Mouse (Mus musculus) cerebellum, adult (tissue): Measurements from ENCODE around the gene Sertad4.

Experiments
- ATAC-seq: cut with Nextera tagmentation; 2 replicates; pipeline ENCODE4 v1.9.2; 2017; ENCODE audit warnings: mild to moderate bottlenecking, moderate library complexity, mixed read lengths; ENCODE audit not compliant: insufficient number of reproducible peaks, low FRiP score, low TSS enrichment

Sertad4 gene

DNA sequence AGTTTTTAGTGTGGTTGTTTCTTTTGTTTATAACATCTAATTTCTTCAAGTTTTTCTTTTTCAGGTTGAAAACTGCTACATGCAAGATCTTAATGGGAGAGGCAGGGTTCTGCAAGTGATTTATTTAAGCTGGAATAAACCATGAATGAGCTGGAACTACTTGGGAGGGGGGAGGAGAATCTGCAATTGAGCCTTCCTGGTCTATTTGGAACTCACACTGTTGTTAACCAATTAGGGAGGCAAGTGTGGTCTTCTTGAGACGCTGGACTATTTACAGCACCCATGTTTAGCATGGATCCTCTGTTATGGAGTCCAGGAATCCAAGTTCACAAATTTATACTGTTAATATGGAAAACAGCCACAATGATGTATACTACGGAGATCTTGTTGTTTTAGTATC lies 2.1 kb downstream of the Sertad4 start:
- no peak for ATAC-seq

DNA sequence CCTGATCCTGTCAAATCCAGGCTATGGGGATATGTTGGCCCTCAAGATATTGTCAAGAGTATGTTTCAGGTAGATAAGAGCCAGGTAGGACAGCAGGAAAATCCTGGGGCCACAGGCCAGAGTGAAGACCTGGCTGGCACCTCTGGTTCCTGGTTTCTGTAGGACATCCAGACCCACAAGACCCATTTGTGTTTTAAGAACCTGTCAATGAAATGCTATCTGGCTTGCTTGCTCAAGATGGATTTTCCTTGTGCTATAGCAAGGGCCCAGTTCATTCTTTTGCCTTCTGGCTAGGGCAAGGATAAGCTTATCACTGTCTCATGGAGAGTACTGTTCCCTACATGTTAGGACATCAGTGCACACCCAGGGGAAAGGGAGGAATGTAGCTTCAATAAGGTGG lies 3.5 kb downstream of the Sertad4 start:
- no peak for ATAC-seq

DNA sequence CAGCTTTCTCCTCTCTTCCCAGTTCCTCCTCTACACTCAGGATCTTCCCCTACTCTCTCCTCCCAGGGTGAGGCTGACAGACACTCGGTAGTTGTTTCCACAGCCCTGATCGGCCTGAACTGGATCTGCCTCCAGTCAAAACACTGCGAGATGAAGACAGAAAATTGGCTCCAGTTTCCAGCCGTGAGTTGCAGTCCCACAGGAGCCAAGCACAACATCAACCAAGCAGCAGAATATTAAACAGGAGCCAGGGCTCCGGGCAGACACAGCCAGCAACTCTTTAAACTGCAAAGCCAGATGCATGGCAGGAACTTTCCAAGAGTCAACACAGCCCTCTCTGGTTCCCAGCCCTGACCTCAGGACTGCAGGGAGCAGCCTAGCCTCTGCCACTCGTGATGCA lies 3.9 kb downstream of the Sertad4 start:
- ATAC-seq, result no peak

DNA sequence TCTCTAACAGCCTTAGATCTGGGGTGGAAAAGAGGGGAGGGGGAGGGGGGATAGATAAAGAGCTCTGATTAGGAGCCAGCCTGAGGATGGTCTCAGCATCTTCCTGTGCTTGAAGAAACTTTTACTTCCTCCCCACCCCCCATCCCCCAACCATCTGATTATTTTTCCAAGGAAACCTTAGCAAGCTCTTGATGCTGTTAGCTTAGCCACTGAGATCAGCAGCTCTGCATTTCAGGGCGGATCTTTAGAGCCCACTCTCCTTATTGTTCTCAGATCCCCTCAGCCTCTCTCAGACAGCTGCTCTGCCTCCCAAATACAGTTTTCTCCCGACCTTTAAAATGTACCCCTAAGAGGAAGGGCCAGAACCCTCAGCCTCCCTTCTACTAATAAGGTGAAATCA lies 4.4 kb downstream of the Sertad4 start:
- no peak for ATAC-seq

DNA sequence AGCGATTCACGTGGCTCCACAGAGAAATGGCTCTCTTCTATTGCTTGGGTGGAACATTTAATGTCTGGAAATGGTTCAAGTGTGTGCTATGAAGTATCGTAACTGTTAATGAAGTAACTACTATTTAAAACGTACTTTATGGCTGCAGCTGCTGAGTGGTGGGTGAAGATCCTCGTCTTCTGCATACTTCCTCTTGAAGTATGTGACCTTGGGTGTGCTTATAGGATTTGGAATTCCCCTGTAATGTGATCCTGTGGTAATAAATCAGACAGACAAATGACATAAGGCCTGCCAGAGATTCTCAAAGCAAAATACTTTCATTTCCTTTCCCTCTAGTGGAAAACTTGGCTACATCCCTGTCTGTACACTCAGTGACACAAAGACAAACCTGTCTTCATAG lies 5.9 kb downstream of the Sertad4 start:
- ATAC-seq, result no peak

DNA sequence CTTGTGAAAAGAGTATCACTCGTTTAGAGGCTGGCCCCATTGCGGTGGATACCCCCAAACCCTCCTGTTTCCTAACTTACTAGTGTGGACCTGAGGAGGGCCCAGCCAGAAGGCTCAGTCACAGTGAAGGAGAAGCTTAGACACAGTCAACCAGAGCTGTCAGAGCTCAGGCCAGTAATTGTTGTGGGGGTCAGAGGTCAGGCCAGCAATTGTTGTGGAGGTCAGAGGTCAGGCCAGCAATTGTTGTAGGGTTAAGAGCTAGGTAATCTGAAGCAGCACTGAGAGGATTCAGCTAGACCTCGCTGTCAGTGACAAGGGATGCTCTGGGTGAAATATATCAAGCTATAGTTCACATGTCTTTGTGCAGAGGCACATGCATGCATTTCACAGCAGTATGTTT lies 8.3 kb downstream of the Sertad4 start:
- ATAC-seq, result no peak

DNA sequence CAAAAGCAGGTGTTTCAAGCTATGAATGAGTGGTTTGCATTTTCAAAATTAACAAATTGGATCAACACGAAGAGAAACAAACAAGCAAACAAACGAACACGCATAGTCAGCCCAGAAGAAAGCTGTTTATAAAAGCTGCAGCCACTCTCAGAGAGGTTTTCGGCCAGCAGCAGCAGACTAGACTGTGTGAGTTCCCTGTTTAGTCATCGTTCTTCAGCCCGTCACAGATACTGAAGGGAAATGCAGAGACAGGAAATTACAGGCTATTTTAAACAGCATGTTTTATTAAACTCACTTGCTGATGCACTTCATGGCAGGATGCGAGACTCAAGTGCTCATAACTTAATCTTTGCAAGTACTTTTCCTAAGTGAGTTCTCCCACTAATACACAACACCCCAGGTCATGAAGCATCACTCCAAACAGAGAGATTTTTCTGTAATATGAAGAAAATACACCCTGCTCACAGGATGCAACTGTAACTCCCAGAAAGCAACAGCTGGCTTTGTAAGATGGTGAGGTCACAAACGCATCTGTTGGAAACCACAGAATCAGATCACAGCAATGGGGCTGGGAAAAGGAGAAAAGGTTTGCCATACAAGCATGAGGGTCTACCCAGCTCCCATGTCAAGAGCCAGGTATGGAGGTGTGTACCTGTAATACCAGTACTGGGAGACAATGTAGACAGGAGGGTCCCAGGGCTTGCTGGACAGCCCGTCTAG lies 14.3 kb downstream of the Sertad4 start:
- no peak for ATAC-seq

DNA sequence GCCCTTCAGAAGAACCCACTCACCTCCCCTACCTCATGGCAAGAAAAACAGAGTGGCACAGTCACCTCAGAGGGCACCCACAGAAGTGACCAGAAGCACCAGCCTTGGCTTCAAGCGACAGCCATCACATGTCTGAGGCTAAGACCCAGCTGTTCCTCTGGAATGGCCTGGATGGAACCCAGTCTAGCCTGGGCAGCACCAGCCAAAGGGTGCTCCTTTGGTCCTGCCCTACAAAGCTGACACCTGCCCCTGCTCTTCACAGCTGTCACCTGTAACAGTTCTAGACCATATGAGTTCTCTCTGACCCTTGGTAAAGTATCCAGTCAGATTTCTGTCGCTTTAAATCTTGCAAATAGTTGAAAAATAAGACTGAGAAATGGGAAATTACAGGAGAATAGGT lies 14.9 kb downstream of the Sertad4 start:
- no peak for ATAC-seq

DNA sequence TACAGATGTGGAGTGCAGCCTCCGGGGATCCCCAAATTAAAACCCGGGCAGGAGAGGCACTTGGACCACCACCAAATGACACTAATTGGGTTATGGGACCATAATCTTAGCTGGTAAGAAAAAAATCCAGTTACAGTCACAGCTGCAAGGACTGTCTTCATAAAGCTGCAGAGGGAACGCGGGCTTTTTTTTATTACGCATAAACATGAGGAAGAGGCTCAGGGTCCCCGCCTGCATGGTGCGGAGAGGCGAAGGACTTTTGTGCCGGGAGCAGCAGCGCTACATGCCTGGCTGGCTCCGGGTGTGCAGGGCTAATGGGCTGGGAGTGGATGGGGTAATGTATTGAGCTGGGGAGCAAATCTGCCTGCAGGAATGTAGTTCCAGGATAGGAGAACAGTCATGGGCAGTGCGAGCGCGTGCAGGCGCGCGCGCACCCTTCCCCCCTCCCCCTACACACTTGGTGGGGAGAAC lies 20.3 kb downstream of the Sertad4 start:
- ATAC-seq, result peak; percentile 59

- peak; percentile 76 for ATAC-seq
Measured at GRCm38 (mm10) chr1:192834361-192835210, 21.0 kb downstream of the Sertad4 start.

DNA sequence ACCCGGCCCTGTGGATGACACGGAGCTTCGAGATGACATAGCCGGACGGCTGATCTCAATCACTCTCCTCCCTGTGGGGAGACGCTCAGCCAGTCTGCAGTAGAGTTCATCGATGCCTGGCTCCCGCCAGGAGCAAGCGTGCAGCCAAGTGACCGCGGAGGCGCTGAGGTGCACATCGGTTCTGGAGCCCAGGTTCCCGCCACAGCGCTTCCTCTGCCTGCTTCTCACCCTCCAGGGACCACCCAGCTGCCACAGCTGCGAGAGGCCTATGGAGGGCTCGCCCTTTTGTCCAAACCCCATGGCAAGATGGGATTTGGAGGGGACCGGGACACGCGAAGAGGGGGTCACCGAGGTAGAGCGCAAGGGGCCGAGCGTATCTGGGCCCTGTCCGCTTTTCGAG lies 22.0 kb downstream of the Sertad4 start:
- ATAC-seq, result no peak

DNA sequence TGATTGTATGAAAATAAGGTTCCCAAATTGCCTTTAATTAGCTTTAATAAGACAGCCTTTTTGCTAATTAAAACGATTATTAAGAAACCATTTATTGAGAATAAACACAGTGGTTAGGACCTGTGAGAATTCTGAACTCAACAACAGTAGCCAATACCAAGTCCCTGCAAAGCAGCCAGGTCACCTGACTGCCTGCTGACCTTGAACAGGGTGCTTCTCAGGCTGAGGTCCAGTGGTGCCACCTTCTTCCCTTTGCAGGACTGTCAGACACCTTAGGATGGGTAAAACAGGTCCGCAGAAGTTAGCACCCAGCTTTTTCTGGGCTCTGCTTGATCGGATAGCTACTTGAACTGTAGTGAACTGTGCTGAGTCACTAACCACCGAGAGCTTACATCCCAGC lies 22.5 kb downstream of the Sertad4 start:
- no peak for ATAC-seq

DNA sequence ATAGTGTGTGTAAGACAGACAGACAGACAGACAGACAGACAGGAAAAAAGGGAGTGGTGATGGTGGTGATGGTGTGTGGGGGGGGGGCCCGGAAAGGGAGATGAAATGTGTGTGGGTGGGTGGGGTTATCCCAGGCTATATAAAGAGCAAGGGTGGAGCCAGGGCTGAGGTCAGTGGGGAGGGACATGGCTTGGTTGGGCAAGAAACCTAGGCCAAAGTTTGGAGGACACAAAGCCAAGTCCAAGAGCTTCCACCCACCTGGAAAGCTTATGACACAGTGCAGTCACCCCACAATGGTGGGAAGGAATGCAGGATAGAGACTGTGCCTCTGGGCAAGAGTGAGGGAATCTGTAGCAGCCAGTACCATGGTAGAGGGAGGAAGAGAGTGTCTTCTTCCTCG lies 23.2 kb downstream of the Sertad4 start:
- no peak for ATAC-seq

DNA sequence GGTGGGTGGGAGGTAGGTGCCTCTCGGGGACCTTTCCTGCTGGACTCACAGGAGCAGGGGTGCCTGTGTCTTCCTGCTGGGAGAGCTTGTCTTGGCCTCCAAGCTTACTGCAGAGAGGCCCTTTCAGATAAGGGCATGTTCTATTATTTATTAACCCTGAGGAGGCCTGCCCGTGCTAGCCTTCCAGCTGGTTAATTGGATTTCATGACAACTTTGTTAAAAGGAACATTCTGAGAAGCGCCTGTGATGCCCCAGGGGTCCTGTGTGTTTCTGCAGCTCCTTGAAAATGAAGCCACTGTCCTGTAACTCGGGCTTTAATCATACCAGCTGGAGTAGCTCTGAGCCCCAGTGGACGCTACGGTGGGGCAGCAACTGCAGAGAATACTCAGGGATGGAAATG lies 25.1 kb downstream of the Sertad4 start:
- ATAC-seq, result no peak

GRCm38 (mm10) chr1:192828928-192829327 lies 26.6 kb downstream of the Sertad4 start:
- no peak for ATAC-seq

- no peak for ATAC-seq
Measured at GRCm38 (mm10) chr1:192827955-192828354, 27.6 kb downstream of the Sertad4 start.

GRCm38 (mm10) chr1:192825746-192826145 lies 29.8 kb downstream of the Sertad4 start:
- ATAC-seq, result no peak

- ATAC-seq, result 0 out of 2 replicates have a peak, but pooled peaks have one; percentile 13
Measured at GRCm38 (mm10) chr1:192822652-192823525, 32.7 kb downstream of the Sertad4 start.

GRCm38 (mm10) chr1:192822309-192822651 lies 33.3 kb downstream of the Sertad4 start:
- ATAC-seq, result 0 out of 2 replicates have a peak, but pooled peaks have one; percentile 27

GRCm38 (mm10) chr1:192818334-192818733 lies 37.2 kb downstream of the Sertad4 start:
- ATAC-seq, result no peak

DNA sequence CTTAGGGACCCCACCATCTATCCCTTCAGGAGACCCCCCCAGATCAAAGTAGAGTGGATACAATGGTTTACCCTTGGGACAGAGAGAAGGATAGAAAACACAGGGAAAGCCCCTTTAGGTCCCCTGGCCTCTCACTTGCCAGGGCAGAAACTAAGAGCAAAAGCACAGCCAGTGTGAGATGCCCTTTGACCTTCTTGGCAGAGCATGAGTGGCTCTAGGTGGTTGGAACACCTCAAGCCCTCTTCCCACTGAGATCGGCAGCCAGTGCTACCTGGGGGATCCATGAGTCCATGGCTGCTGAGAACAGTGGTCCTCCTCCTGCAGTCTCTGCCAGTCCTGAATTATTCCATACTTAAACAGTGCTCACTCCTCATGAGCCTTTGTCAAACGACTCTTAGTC lies 39.8 kb downstream of the Sertad4 start:
- no peak for ATAC-seq
